Mouse (Mus musculus) urinary bladder, adult 18-20 months (tissue): ENCODE data around the gene 1700113H08Rik.

Source experiments
- DNase-seq, 2 experiments: peaks; one replicate each; pipeline ENCODE4 v3.0.0; 2022; ENCODE audit warnings: low spot score in 2 of 2, mixed read lengths in 2 of 2

Gene 1700113H08Rik

GRCm38 (mm10) chr10:87057500-87058250 lies at the start of gene 1700113H08Rik:
Gene 1700113H08Rik, plus strand, starts transcription at chr10:87058045.
- no peak for DNase-seq

- no peak for DNase-seq
Observed at GRCm38 (mm10) chr10:87008215-87008499, 49.7 kb upstream of the 1700113H08Rik start.

DNA sequence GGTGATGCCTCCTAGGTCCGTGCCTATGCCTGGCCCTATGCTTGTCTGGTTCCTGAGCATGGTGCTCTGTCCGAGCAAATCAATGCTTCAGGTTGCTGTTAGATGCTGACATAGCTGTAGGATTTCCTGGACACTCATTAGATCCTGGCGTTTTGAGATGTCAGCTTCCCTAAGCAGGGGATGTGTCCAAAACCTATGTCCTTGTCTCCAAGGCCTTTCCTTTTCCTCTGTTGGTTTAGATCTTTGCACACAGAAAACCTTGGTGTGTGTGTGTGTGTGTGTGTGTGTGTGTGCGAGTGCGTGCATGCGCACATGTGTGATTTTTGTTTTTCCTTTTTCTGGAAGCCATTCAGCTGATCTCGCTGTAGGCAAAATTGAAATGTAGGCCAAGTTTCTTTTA lies 45.8 kb upstream of the 1700113H08Rik start:
- DNase-seq = no peak

GRCm38 (mm10) chr10:87014391-87014965 lies 43.4 kb upstream of the 1700113H08Rik start:
- no peak for DNase-seq

GRCm38 (mm10) chr10:87015403-87015802 lies 42.4 kb upstream of the 1700113H08Rik start:
- no peak for DNase-seq

GRCm38 (mm10) chr10:87016151-87016692 lies 41.6 kb upstream of the 1700113H08Rik start:
- peak; percentile 22 to 32 for DNase-seq

GRCm38 (mm10) chr10:87018876-87019275 lies 39.0 kb upstream of the 1700113H08Rik start:
- no peak for DNase-seq

DNA sequence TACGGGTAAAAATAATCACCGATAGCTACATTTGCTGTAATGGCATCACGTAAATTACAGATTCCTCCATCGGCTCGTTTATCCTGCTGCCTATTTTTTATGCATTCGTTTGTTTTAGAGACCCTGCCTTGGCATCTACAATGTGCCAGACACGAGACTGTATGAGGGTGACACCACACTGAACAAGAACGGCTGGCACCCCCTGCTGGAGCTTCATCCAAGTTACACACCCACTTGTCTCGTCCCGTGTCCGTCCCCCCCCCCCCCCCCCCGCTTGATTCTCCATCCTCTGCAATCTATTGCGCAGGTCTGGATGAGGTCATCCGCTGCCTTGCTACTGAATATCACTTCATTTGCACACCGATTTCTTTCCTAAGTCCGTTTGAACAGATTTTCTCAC lies 37.1 kb upstream of the 1700113H08Rik start:
- no peak for DNase-seq

GRCm38 (mm10) chr10:87024884-87025283 lies 33.0 kb upstream of the 1700113H08Rik start:
- peak; percentile 43 to 50 for DNase-seq

DNA sequence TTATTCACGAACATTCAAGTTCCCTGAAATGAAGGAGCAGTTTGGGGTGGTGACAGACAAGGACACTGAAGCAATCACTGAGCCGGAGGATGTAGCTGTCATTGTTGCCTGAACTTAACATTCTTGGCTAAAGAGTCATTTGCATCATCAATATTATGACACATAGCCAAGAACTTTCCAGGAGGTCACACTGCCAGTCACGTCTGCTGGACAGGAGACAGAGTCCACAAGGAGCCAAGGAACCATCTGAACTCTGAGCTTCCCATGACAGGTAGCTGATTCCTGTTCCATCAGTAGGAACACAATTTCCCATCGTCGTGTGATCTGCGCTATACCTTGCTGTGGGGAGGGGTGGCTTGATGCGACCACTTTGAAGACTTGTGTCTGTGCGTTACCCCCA lies 25.1 kb upstream of the 1700113H08Rik start:
- DNase-seq = no peak

DNA sequence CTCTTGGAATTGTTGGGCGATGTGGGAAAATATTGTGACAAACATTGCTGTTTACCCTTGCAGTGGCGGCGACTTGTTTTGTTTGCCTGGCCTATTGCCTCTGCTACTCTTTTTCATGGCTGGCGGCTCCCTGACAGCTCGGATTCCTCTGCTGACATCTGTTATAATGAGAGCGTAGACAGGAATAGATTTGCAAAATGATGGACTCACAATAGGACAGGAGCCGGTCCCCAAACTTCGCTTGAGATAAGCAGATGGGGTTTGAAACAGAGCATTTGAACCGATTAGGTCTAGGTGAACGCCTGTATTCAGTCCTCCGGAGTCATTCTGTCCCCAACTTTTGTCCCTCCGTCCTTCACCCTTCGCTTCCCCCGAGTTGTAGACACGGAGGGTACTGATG lies 22.0 kb upstream of the 1700113H08Rik start:
- DNase-seq = no peak

- no peak for DNase-seq
Observed at GRCm38 (mm10) chr10:87036271-87036703, 21.6 kb upstream of the 1700113H08Rik start.

GRCm38 (mm10) chr10:87037062-87037461 lies 20.8 kb upstream of the 1700113H08Rik start:
- DNase-seq = no peak

DNA sequence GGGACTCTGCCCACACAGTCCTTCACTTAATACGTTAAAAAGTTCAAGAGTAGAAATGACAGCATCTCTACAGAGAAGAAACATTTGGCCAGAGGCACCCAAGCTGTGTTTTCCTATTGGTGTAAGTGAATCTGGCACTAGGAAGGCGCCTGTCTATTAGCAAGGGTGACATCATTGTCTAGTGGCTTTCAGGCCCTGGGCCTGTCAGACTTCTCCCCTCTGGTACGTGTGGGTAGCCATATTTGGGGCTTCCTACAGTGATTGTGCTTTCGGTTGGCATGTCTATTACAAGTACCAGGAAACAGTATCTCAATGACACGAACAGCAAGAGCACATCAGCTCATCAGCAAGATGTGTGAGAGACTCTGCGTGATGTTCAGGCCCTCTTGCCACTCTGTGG lies 18.5 kb upstream of the 1700113H08Rik start:
- no peak for DNase-seq

DNA sequence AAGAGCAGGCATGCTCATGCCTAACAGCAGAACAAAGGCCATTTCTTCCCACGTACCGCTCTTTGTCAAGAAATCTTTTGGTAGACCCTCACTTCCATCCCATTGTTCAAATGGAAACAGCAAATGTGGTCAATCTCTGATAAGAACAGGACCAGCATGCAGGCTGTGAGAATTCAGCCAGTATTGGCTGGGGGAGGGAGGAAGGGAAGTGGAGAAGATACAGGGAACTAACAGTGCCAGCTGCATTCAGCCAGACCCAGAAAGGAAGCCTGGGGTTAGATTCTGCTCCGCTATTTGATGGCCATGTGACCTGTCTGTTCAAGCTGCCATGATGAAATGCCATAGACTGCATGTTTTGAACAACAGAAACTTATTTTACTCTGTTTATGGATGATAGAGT lies 18.0 kb upstream of the 1700113H08Rik start:
- DNase-seq = no peak

DNA sequence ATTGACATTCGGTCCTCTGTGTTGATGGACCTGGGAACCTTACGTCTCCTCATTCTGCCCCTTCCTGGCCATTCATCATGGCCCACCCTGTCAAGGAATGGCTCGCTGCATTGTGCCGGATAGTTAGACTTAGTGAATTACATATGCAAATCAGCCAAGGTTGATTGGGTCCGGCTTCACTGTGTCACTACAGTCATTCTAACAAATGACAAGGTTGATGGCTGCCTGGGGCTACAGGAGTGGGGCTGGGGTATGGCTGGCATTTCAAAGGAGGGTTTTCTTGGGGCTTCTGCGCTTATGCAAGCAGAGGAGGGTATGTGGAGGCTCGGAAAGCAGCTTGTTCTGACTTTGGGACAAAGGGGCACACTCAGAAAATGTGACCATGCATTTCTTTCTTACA lies 16.6 kb upstream of the 1700113H08Rik start:
- DNase-seq = no peak

DNA sequence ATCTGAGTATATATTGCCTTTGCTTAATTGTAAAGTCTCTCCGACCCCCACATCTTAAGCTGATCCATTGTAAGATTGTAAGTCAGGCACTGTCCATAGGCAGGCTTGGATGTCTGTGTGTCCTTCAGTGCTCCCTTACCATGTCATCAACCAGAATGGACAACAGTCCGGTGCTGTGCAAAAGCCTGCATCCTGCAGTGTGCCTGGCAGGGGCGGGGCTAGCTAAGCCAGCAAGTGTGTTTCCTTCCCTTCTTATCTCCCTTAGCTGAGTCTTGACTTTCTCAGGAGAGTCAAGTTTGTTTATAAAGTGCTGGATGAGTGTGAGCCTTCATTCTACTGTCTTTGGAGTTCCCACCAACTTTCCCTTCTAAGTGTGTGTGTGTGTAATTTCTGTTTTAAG lies 12.6 kb upstream of the 1700113H08Rik start:
- DNase-seq = no peak

GRCm38 (mm10) chr10:87046469-87046868 lies 11.4 kb upstream of the 1700113H08Rik start:
- no peak for DNase-seq

DNA sequence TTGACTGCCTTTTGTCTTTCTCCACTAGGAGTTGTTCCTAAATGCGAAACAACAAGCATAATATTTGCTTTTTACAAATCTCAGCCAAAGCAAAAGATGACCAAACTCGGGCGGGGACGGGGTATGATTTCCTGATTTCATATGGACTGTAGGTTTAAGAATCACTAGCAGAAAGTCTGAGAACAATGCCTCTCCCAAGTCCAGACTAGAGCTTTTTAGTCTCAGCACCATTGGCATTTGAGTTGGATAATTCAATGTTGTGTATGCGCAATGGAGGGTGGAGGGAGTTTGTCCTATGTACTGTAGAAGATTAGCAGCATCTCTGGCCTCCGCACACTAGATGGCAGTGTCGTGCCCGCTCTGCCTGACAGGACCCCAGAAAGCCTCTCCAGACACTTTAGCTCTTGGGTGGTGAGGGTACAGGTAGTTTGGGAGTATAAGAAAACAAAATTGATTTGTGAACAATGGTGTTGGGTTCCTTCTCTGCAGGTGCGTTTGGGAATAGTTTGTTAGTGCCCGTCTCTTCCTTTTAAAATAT lies 10.8 kb upstream of the 1700113H08Rik start:
- DNase-seq = no peak

- DNase-seq = no peak
Observed at GRCm38 (mm10) chr10:87049179-87049578, 8.7 kb upstream of the 1700113H08Rik start.

DNA sequence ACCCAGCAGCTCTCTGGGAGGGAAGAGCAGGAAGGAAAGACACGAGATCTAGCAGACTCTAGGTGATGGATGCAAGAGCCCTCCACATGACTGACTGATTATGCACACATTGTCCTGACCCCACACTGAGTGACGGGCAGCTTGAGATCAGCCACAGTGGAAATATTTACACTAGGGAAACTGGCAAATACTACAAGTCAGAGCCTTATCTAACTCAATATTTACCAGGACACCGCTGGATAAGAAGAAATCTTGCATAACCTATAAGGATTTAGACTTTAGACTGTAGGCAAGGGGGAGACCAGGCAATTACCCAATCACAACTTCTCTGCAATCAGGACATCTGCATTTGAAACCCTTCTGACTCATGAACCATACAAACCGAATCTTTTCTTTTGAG lies 6.1 kb upstream of the 1700113H08Rik start:
- DNase-seq = no peak

GRCm38 (mm10) chr10:87058251-87058925 lies 543 bp downstream of the 1700113H08Rik start:
- DNase-seq = no peak

DNA sequence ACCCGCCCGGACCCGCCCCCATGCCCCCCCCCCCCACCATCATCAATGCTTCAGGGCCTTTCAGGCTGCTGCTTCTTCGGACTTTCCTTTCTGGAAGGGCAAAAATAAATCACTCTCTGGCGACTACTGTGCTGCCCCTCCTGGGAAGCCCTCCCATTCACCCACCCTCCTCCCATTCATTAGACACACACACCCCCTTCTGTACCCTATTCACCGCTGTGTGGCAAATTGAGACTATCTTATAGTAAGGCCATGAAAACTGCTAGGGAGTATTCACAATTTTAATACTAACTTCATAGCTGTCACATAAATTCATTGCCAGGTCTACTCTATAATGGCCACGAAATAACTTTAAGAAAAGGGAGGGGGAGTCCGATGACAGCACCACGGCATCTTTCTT lies 1.1 kb downstream of the 1700113H08Rik start:
- DNase-seq = no peak
